Mouse (Mus musculus) CH12.LX (cell line): Measurements from ENCODE around the gene St3gal3. TPM values are rescaled to one million over a fixed set of nuclear protein-coding genes. Genes with fewer than 3 reads are reported as not detected.
A peak's percentile ranks its signal among the peaks of the same experiment; 100 is the strongest.

Source experiments
- DNase-seq: peaks from one replicate; pipeline ENCODE4 v3.0.0-alpha.2; 2013; ENCODE audit errors: extremely low read depth
- H3K27ac ChIP-seq: 2 replicates; pipeline ENCODE4 v1.5.1; 2012; ENCODE audit warnings: low read depth, mild to moderate bottlenecking, control low read depth, moderate library complexity; ENCODE audit not compliant: insufficient read depth
- H3K27me3 ChIP-seq: replicated peaks from 2 replicates; pipeline ENCODE3; 2012; ENCODE audit warnings: inconsistent platforms
- H3K36me3 ChIP-seq, 2 experiments: replicated peaks in 1 of 2; 2 replicates each; pipeline versions ENCODE3 to v1.6.1; 2012; ENCODE audit warnings: inconsistent platforms in 1 of 2, low read length in 1 of 2, mild to moderate bottlenecking in 1 of 2, mixed read lengths in 1 of 2, moderate library complexity in 1 of 2; ENCODE audit not compliant: control insufficient read depth in 1 of 2, insufficient read depth in 1 of 2
- H3K4me1 ChIP-seq, 2 experiments: 2 replicates each; pipeline ENCODE4 v1.6.1; 2012; ENCODE audit warnings: inconsistent platforms in 1 of 2, moderate library complexity in 1 of 2; ENCODE audit not compliant: insufficient read depth in 2 of 2, control insufficient read depth in 1 of 2
- H3K4me2 ChIP-seq: 2 replicates; pipeline ENCODE4 v1.6.1; 2012; ENCODE audit warnings: low read depth, mild to moderate bottlenecking, control low read depth; ENCODE audit not compliant: poor library complexity, insufficient read depth, severe bottlenecking
- H3K4me3 ChIP-seq, 3 experiments: fragments of 150-350 bp in 1 of 3; sonication (generic) in 1 of 3; replicated peaks in 1 of 3; 2 replicates each; pipeline versions ENCODE3 to v1.5.1; 2011 to 2012; ENCODE audit warnings: low read depth in 2 of 3, low read length in 2 of 3, mild to moderate bottlenecking in 2 of 3, moderate library complexity in 2 of 3, control low read depth in 1 of 3, improper control_type of control experiment in 1 of 3, inconsistent platforms in 1 of 3, mixed read lengths in 1 of 3; ENCODE audit not compliant: poor library complexity in 1 of 3
- H3K79me2 ChIP-seq: replicated peaks from 2 replicates; pipeline ENCODE4 v1.6.1; 2012; ENCODE audit warnings: mild to moderate bottlenecking, moderate library complexity; ENCODE audit not compliant: control insufficient read depth, poor library complexity, insufficient read depth, severe bottlenecking; ENCODE audit errors: extremely low read depth
- H3K9ac ChIP-seq: 2 replicates; pipeline ENCODE4 v1.6.1; 2012; ENCODE audit warnings: low read depth, mild to moderate bottlenecking, control low read depth, moderate library complexity; ENCODE audit not compliant: insufficient read depth
- H3K9me3 ChIP-seq: replicated peaks from 2 replicates; pipeline ENCODE3; 2012; ENCODE audit warnings: low read length, inconsistent platforms, mixed read lengths
- CHD1 ChIP-seq: IDR thresholded peaks from 2 replicates; pipeline ENCODE4 v1.6.1; 2012; ENCODE audit warnings: low read depth, low read length, improper control_type of control experiment, inconsistent platforms
- CHD2 ChIP-seq: IDR thresholded peaks from 2 replicates; pipeline ENCODE4 v1.6.1; 2011; ENCODE audit warnings: low read length, improper control_type of control experiment
- E2F4 ChIP-seq: IDR thresholded peaks from 2 replicates; pipeline ENCODE4 v1.6.1; 2011; ENCODE audit warnings: low read depth, low read length, improper control_type of control experiment; ENCODE audit not compliant: insufficient replicate concordance
- EP300 ChIP-seq: IDR thresholded peaks from 2 replicates; pipeline ENCODE4 v1.6.1; 2011; ENCODE audit warnings: low read length, improper control_type of control experiment
- ETS1 ChIP-seq: conservative IDR thresholded peaks from 2 replicates; pipeline ENCODE4 v1.6.1; 2012; ENCODE audit warnings: low read depth, mild to moderate bottlenecking, inconsistent platforms, low read length, improper control_type of control experiment, moderate library complexity
- IRF4 ChIP-seq: IDR thresholded peaks from 2 replicates; pipeline ENCODE4 v1.6.1; 2014; ENCODE audit warnings: low read depth, mild to moderate bottlenecking, inconsistent platforms, low read length, improper control_type of control experiment
- KAT2A ChIP-seq: IDR thresholded peaks from 2 replicates; pipeline ENCODE4 v1.6.1; 2012; ENCODE audit warnings: low read length, improper control_type of control experiment, inconsistent platforms; ENCODE audit not compliant: insufficient replicate concordance
- MAFK ChIP-seq: IDR thresholded peaks from 2 replicates; pipeline ENCODE4 v1.6.1; 2011; ENCODE audit warnings: low read length, improper control_type of control experiment; ENCODE audit not compliant: insufficient replicate concordance
- MAX ChIP-seq: IDR thresholded peaks from 2 replicates; pipeline ENCODE4 v1.6.1; 2011; ENCODE audit warnings: low read length, improper control_type of control experiment
- MAZ ChIP-seq: IDR thresholded peaks from 2 replicates; pipeline ENCODE4 v1.6.1; 2012; ENCODE audit warnings: low read depth, mild to moderate bottlenecking, inconsistent platforms, low read length, improper control_type of control experiment, moderate library complexity
- MYC ChIP-seq: IDR thresholded peaks from 2 replicates; pipeline ENCODE4 v1.6.1; 2011; ENCODE audit warnings: low read depth, mild to moderate bottlenecking, improper control_type of control experiment, low read length
- NRF1 ChIP-seq: IDR thresholded peaks from 2 replicates; pipeline ENCODE4 v1.6.1; 2014; ENCODE audit warnings: low read depth, mild to moderate bottlenecking, inconsistent platforms, low read length, improper control_type of control experiment, moderate library complexity
- PAX5 ChIP-seq: IDR thresholded peaks from 2 replicates; pipeline ENCODE4 v1.6.1; 2012; ENCODE audit warnings: low read length, inconsistent platforms, mixed read lengths
- SIN3A ChIP-seq: IDR thresholded peaks from 2 replicates; pipeline ENCODE4 v1.6.1; 2012; ENCODE audit warnings: low read length, improper control_type of control experiment, inconsistent platforms
- SMC3 ChIP-seq: IDR thresholded peaks from 2 replicates; pipeline ENCODE4 v1.6.1; 2011; ENCODE audit warnings: low read depth, low read length, improper control_type of control experiment
- TCF12 ChIP-seq: IDR thresholded peaks from 2 replicates; pipeline ENCODE4 v1.6.1; 2014; ENCODE audit warnings: low read depth, mild to moderate bottlenecking, inconsistent platforms, low read length, improper control_type of control experiment
- UBTF ChIP-seq: IDR thresholded peaks from 2 replicates; pipeline ENCODE4 v1.6.1; 2012; ENCODE audit warnings: low read depth, mild to moderate bottlenecking, inconsistent platforms, low read length, improper control_type of control experiment, moderate library complexity
- USF1 ChIP-seq: IDR thresholded peaks from 2 replicates; pipeline ENCODE4 v1.6.1; 2014; ENCODE audit warnings: low read depth, mild to moderate bottlenecking, inconsistent platforms, low read length, improper control_type of control experiment
- USF2 ChIP-seq: conservative IDR thresholded peaks from 2 replicates; pipeline ENCODE4 v1.6.1; 2011; ENCODE audit warnings: low read depth, low read length, improper control_type of control experiment
- ZKSCAN1 ChIP-seq: IDR thresholded peaks from 2 replicates; pipeline ENCODE4 v1.6.1; 2012; ENCODE audit warnings: low read depth, inconsistent platforms, low read length, improper control_type of control experiment, borderline replicate concordance
- dilution Hi-C: fragments of 300-500 bp; cut with MboI; formaldehyde crosslinking; loops from 2 replicates; pipeline ENCODE4 v1.14.3; 2020; ENCODE audit warnings: low sequenced_read_pairs; ENCODE audit not compliant: extremely low pct_unique_long_range_greater_than_20kb, extremely low pct_ligation_motif_present
- in situ Hi-C: fragments of 300-500 bp; cut with MboI; formaldehyde crosslinking; loops from 3 replicates; pipeline ENCODE4 v1.14.3; 2019; ENCODE audit warnings: low sequenced_read_pairs, low pct_ligation_motif_present, low pct_unique_long_range_greater_than_20kb, mixed read lengths
- polyA plus RNA-seq: library from polyadenylated mRNA; unstranded; fragments of >175 nt; gene quantifications from 2 replicates; pipeline ENCODE4 v1.2.1, GENCODE M21; 2012; ENCODE audit warnings: low read depth; ENCODE audit not compliant: insufficient read length
- total RNA-seq, 2 experiments: library from RNA; depleted of rRNA; stranded (reverse); fragments of 300-350 nt in 1 of 2; fragments of >200 nt in 1 of 2; gene quantifications; 2 replicates each; pipeline ENCODE4 v1.2.3; 2012 to 2014

The St3gal3 gene
- total and polyA plus RNA-seq, 3 experiments: 7.1 to 10.1 (median 8.2) TPM

DNA sequence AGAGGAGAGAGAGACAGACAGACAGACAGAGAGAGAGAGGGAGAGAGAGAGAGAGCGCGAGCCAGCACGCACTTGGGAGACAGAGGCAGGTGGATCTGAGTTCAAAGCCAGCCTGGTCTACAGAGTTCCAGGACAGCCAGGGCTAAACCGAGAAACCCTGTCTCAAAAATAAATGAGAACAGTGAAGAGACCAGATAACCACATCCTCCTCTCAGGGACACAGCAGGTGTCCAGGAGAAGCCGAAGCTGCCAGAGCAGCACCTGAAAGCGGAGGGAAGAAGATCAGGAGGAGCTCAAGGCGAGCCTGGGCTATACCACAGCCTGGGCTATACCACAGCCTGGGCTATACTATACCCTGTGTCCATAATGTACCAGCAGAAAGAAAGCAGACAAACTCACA, 16.1 kb upstream of the St3gal3 start:
- H3K4me3 ChIP-seq: no peak overlapping the region
- no peaks in the 10 kb centered on the region for H3K9me3 ChIP-seq
- TF ChIP-seq CHD1 (no peak), SMC3 (no peak), MAX (no peak), USF1 (no peak), PAX5 (no peak), MYC (no peak), E2F4 (no peak), ZKSCAN1 (no peak), TCF12 (no peak), SIN3A (no peak), USF2 (no peak), KAT2A (no peak)
- dilution Hi-C loops (no loop called here), in situ Hi-C loops (no loop called here)
- no peak overlapping the region for H3K4me2 ChIP-seq
- no peak for DNase-seq
- no peak overlapping the region for H3K27ac ChIP-seq
- peaks cover 84 to 93% of the 10 kb centered on the region in 2 experiments for H3K36me3 ChIP-seq
- H3K4me1 ChIP-seq: peaks cover 31 to 72% of the 10 kb centered on the region in 2 experiments
- H3K27me3 ChIP-seq: no peaks in the 10 kb centered on the region
- no peak overlapping the region for H3K9ac ChIP-seq
- H3K79me2 ChIP-seq: no peaks in the 10 kb centered on the region

DNA sequence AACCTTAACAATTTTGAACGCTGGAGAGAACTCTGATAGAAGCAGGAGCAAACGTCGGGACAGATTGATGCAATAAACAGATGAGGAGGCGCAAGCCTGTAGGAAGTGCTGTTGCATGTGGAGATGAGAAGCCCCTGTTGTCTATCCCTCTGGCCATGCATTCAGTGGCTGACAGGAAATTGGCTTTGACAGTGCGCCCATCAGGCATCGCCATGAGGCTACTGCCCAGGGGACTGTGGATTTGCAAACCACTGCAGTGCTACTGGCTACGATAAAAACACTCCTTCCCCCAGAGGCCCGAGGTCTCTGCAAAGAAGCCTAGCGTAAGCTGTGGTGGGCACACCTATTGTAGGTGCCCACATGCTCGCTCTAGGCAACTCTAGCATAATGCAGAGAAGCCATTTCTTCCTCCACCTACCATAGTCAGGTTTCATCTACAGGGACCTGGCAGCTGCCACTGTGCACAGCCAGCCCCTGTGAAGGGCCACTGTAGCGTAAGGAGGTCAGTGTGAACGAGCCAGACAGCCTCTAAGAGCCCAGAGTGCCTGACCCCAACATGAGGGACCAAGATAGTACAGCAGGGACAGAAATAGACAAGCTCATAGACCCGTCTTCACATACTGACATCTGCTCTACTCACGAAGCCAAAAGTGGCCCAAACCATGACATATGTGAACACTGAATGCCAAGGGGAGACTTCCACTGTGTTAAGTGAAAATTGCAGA, 15.4 kb upstream of the St3gal3 start:
- no peak for DNase-seq
- no peaks in the 10 kb centered on the region for H3K27me3 ChIP-seq
- no peak overlapping the region for H3K4me2 ChIP-seq
- no peak overlapping the region for H3K4me3 ChIP-seq
- H3K4me1 ChIP-seq: peaks cover 33 to 76% of the 10 kb centered on the region in 2 experiments
- H3K27ac ChIP-seq: peak overlapping the region; percentile 45
- dilution Hi-C loops: no loop called here
- TF ChIP-seq IRF4 (no peak), MAFK (no peak), TCF12 (no peak), MAZ (no peak), NRF1 (no peak), KAT2A (no peak), ETS1 (no peak), SMC3 (no peak), EP300 (no peak), USF2 (no peak), UBTF (no peak), SIN3A (no peak), PAX5 (no peak), CHD2 (no peak)
- no peak overlapping the region for H3K9ac ChIP-seq
- no peaks in the 10 kb centered on the region for H3K79me2 ChIP-seq
- in situ Hi-C loops: no loop called here
- peaks cover 84 to 93% of the 10 kb centered on the region in 2 experiments for H3K36me3 ChIP-seq
- no peaks in the 10 kb centered on the region for H3K9me3 ChIP-seq
